Mouse (Mus musculus) C2C12 (cell line): ENCODE data around the gene Filip1l. TPM values are rescaled to one million over a fixed set of nuclear protein-coding genes. Genes with fewer than 3 reads are reported as not detected.

ENCODE experiments used
- H3K27me3 ChIP-seq: one replicate; pipeline ENCODE4 v1.6.1; 2011; ENCODE audit not compliant: control insufficient read depth, insufficient read depth, insufficient read length
- H3K36me3 ChIP-seq: one replicate; pipeline ENCODE4 v1.6.1; 2011; ENCODE audit not compliant: control insufficient read depth, insufficient read depth
- H3K4me3 ChIP-seq: one replicate; pipeline ENCODE4 v1.5.1; 2011; ENCODE audit warnings: mild to moderate bottlenecking, control low read depth; ENCODE audit not compliant: poor library complexity, insufficient read depth, severe bottlenecking
- H3K79me2 ChIP-seq: one replicate; pipeline ENCODE4 v1.6.1; 2011; ENCODE audit not compliant: control insufficient read depth, insufficient read depth
- H3K79me3 ChIP-seq: one replicate; pipeline ENCODE4 v1.6.1; 2011; ENCODE audit warnings: low read depth, control low read depth
- H3ac ChIP-seq: one replicate; pipeline ENCODE3; 2011; ENCODE audit warnings: low read depth; ENCODE audit not compliant: control insufficient read depth, insufficient read length
- CEBPB ChIP-seq: IDR thresholded peaks from one replicate; pipeline ENCODE4 v1.6.1; 2011; ENCODE audit warnings: low read depth, mild to moderate bottlenecking, control low read depth, moderate library complexity
- CTCF ChIP-seq: IDR thresholded peaks from one replicate; pipeline ENCODE4 v1.5.1; 2011; ENCODE audit not compliant: control insufficient read depth, insufficient read depth, insufficient read length
- FOSL1 ChIP-seq: IDR thresholded peaks from one replicate; pipeline ENCODE4 v1.8.0; 2011; ENCODE audit warnings: mild to moderate bottlenecking, low read length; ENCODE audit not compliant: poor library complexity, insufficient read depth, severe bottlenecking
- MAX ChIP-seq: IDR thresholded peaks from one replicate; pipeline ENCODE4 v1.6.1; 2011; ENCODE audit warnings: mild to moderate bottlenecking, control low read depth
- MYOD1 ChIP-seq: IDR thresholded peaks from one replicate; pipeline ENCODE4 v1.6.1; 2011; ENCODE audit warnings: low read depth; ENCODE audit not compliant: control insufficient read depth, insufficient read length
- MYOG ChIP-seq: IDR thresholded peaks from one replicate; pipeline ENCODE4 v1.6.1; 2011; ENCODE audit not compliant: control insufficient read depth, insufficient read length; ENCODE audit errors: extremely low read depth
- USF1 ChIP-seq: IDR thresholded peaks from one replicate; pipeline ENCODE4 v1.6.1; 2011; ENCODE audit warnings: low read depth, mild to moderate bottlenecking, control low read depth, moderate library complexity
- polyA plus RNA-seq: library from polyadenylated mRNA; unstranded; fragments of >200 nt; fragmentation: generic; extraction: Trizol; gene quantifications from one replicate; pipeline ENCODE4 v1.2.1, GENCODE M21; 2012; ENCODE audit warnings: missing spikeins

Gene Filip1l
- polyA plus RNA-seq, 1 experiment: 18.8 TPM

DNA sequence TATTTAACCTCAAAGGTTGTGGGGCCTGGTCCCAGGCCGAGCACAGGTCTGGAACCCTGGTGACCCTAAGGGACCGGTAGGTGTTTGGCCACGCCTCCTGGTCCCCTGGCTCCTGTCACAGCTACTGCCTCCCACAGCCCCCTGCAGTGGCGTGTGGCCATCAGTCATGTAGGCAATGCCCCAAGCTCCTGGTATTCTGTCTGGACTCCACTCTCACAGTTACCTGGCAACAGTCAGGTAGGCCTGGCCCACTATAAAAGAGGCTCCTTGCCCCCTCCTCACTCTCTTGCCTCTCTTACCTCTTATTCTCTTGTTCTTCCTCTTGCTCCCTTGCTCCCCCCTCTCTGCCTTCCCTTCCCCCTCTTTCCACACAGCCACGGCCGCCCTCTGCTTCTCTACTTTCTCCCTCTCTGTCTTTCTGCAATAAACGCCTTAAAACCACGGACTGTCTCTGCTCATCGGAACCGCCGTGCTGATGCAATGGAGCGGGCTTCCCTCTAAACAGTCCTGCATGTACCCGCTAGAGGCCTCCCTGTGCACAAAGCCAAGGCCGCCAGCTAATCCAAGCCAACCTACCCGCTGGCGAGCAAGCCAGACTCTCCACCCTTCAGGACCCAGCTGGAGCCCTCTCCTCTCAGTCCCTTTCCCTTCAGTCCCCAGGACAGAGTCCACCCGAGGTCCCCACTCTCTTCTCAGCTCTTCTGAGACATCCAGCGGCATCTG lies 9.9 kb downstream of the Filip1l start:
- Histone ChIP-seq H3K4me3 (no peak overlapping the region), H3K27me3 (no peaks in the 10 kb centered on the region), H3K79me3 (no peaks in the 10 kb centered on the region), H3K79me2 (no peaks in the 10 kb centered on the region), H3K36me3 (no peaks in the 10 kb centered on the region), H3ac (no peak overlapping the region)
- no peak for TF ChIP-seq MYOG
- no peak for TF ChIP-seq CTCF
- no peak for TF ChIP-seq FOSL1
- TF ChIP-seq USF1: no peak
- no peak for TF ChIP-seq CEBPB
- no peak for TF ChIP-seq MYOD1
- no peak for TF ChIP-seq MAX

DNA sequence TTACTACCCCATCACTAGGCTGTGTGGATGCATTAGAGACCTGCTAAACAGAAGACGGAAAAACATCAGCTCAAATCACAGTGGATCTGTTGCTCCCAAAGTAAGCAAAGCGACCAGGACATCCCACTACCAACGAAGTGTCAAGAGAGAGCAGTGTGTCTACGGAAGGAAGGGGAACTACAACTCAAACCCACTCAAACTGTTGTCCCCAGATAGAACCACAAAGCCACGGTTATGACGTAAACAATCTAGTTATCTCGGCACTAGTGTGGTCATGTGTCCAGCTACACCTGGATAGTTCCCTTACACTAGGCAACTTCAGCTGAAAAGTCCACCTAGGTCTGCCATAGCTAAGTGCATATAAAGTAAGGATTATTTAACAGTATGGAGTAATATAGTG lies 11.6 kb downstream of the Filip1l start:
- TF ChIP-seq USF1: no peak
- TF ChIP-seq MAX: no peak
- no peaks in the 10 kb centered on the region for H3K79me2 ChIP-seq

DNA sequence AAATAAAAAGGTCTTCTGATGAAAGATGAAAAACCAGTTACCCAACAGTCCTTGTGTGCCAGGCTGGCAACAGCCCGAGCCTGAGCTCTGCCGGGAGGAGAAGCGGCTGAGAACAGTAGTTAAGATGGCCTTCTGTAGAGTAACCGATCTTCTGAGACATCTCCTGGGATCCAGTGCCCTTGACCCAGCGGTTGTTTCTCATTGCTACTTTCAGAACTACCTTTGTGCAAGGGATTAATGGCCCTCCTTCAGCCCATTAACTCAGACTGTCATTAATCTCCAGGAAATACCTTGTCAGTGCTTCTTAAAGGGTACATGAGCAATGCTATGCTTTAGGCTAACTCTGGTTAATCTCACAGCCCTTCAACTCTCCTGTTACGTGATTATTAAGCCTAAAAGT lies 13.2 kb downstream of the Filip1l start:
- TF ChIP-seq MAX (no peak), MYOD1 (no peak), CEBPB (no peak), MYOG (no peak), USF1 (no peak), CTCF (no peak), FOSL1 (no peak)
- H3K4me3 ChIP-seq: no peak overlapping the region
- no peaks in the 10 kb centered on the region for H3K36me3 ChIP-seq
- no peaks in the 10 kb centered on the region for H3K79me2 ChIP-seq
- no peak overlapping the region for H3ac ChIP-seq
- H3K27me3 ChIP-seq: no peaks in the 10 kb centered on the region
- H3K79me3 ChIP-seq: no peaks in the 10 kb centered on the region

More for the DNA sequence above, 11.6 kb downstream of the Filip1l start:
- H3K36me3 ChIP-seq: no peaks in the 10 kb centered on the region
- no peaks in the 10 kb centered on the region for H3K27me3 ChIP-seq
- H3K4me3 ChIP-seq: no peak overlapping the region
- H3K79me3 ChIP-seq: no peaks in the 10 kb centered on the region
- no peak overlapping the region for H3ac ChIP-seq

DNA sequence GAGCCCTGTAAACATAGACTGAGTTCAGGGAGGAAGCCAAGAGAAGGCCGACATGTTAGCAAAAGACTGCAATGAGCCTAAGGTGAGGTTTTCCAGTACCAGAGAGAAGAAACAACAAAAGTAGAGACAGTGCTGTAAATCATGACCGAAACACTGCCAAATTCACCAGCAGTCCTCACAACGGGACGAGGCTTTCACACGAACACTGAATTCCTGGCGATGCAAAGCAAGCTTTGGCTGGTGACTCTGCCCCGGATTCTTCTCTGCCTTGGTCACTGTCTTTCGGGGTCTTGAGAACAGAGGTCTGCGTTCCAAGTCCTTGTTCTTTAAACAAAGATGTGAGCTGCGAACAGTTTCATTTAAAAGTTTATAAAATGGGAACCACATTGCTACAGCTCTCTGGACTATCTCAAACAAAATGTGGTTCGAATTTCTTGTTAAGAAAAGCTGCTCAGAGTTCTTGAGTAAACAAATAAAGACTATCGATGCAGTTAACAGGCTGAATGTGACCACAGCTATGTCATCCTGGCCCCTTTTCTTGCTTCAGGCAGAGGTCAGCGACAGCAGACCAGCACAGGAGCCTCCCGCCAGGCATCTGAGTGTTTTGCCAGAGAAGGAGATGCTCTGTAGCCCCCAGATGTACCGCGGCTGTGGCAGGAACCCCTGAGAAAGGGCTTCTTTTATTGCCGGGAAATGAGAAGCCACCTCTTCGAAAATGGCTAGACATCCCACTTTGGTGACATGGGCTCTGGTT lies 14.2 kb downstream of the Filip1l start:
- Histone ChIP-seq H3ac (no peak overlapping the region), H3K36me3 (no peaks in the 10 kb centered on the region), H3K79me3 (no peaks in the 10 kb centered on the region), H3K27me3 (no peaks in the 10 kb centered on the region), H3K79me2 (no peaks in the 10 kb centered on the region), H3K4me3 (no peak overlapping the region)
- no peak for TF ChIP-seq CTCF
- TF ChIP-seq MYOG: no peak
- TF ChIP-seq CEBPB: no peak
- no peak for TF ChIP-seq USF1
- TF ChIP-seq MAX: no peak
- no peak for TF ChIP-seq FOSL1
- no peak for TF ChIP-seq MYOD1

DNA sequence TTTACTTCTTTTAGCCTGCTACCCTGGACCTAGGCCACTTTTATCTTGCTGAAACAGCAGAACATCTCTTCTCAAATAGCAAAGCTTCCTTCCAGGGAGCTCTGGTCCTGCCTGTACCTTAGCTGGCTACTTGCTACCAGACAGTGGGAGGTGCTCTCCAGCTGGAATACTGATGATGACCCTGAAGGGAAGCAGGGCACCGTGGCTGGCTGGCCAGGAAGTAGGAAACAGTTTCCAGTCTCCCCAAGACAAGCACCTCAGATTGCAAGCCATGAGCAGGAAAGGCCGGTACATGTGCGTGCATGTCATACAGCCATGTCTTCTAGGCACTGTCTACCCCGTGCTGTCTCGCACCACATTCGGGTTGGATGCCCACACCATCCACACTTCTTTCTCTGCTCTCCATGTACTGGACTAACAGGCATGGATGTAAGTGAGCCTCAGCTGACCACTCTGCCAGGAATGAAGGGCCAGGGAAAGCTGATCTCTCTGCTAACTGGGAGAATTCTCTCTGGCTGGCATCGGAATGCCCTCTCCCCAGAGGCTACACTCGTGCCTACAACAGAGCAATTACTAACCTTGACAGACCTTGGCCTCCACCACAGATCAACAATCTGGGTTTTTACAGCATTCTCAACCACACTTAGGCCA lies 17.1 kb downstream of the Filip1l start:
- Histone ChIP-seq H3K4me3 (no peak overlapping the region), H3K79me2 (no peaks in the 10 kb centered on the region), H3ac (no peak overlapping the region), H3K27me3 (no peaks in the 10 kb centered on the region), H3K79me3 (no peaks in the 10 kb centered on the region), H3K36me3 (no peaks in the 10 kb centered on the region)
- no peak for TF ChIP-seq MYOD1
- TF ChIP-seq USF1: no peak
- no peak for TF ChIP-seq CTCF
- no peak for TF ChIP-seq MAX
- no peak for TF ChIP-seq MYOG
- no peak for TF ChIP-seq CEBPB
- TF ChIP-seq FOSL1: no peak
